Mouse (Mus musculus) cerebellum, postnatal 25 days (tissue): ENCODE data around the gene Hpca.
A peak's percentile ranks its signal among the peaks of the same experiment; 100 is the strongest.

ENCODE experiments used
- DNase-seq, 2 experiments: peaks; one replicate each; pipeline ENCODE4 v3.0.0; 2021; ENCODE audit warnings: mixed read lengths in 2 of 2

The Hpca gene

DNA sequence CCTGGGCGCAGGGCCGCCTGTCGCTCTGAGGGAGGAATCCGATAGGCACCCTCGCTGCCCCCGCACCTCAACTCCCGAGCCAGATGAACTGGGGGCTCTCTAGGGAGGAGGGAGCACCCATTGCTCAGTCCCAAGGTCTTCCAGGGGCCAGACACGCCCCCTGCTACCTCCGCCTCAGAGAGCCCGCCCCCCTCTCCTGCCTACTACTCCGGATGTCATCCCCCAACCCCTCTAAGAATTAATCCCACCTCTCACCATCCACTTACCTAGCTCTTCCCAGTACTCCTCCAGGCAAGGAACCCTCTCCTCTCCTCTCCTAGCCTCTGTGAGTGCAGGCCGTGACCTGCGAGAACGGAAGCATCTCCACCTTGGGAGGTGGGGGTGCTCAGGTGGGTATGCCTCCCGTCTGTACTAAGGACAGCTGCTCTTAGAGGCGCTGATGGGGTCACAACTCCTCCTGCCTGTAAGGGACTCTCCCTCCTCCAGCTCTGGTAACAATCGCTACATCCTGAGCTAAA, at the start of gene Hpca:
TSS of gene Hpca (minus strand) at position 468 of the 518 bp plus-strand sequence.
- DNase-seq, result no peak

DNA sequence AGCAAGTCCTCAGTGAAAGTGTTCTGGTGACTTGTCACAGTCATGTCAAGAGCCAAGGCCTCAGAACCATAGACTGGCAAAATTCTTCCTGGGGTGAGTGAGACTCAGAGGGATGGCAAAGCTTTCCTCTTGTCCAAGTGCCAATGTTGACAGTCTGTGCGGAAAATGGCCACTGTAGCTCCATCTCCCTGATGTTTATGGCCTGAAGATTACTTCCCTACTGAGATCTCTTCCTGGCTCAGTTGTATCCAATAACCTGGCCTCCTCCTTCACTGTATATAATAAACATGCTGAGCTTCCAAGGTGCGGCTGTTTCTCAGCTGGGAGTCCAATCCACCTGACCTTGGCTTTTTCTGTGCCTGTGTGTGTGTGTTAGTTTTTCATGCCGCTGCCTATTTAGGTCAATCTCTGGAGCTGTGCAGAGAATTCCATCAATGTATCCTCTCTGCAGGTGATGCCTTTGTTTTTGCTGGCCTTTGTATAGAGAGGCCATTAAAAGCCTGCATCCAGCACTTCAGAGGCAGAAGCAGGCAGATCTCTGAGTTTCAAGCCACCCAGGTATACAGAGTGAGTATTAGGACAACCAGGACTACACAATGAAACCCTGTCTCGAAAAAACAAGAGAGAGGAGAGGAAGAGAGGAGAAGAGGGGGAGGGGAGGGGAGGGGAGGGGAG, 39.9 kb upstream of the Hpca start:
- DNase-seq, result peak; percentile 65 to 69

- DNase-seq, result no peak
Measured at GRCm38 (mm10) chr4:129161076-129161475, 39.2 kb upstream of the Hpca start.

DNA sequence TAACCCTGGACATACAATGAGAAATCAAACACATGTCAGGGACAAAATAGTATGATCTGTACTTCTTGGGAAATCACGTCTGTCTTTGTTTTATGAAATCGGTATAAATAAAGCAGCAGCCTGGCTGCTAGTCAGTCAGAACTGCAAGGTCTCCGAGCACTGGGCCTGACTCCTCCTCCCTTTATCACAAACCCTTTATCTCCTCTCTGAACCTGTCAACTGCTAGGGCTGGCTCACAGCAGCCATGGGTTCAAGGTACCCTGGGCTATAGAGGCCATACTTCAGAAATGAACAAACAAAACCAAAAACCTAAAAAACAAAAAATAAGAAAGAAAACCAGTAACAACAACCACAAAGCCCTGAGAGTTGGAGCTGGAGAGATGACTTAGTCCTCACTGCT, 36.7 kb upstream of the Hpca start:
- DNase-seq, result no peak

- DNase-seq, result no peak
Measured at GRCm38 (mm10) chr4:129157541-129157940, 35.7 kb upstream of the Hpca start.

DNA sequence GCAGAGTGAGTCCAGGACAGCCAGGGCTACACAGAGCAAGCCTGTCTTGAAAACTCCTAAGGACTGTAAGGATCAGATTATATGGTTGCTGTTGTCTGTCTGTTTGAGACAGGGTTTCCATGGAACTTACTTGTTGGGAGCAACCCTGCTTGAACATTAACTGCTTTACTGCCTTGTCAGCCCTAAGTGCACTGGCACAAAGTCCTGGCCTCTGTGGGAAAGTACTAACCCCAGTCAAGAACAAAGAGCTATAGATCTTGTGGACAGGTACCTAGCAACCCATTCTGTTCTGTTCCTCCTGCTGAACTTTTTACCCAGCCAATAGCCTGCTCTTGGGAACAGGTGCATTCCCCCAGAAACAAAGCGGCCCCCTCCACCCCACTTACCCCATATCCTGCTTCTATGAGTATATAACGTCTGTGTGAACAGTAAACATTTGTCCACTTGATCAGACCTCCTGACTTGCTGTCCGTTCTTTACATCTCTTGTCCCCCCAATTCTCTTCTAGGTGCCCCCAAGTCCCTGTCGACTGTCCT, 29.5 kb upstream of the Hpca start:
- DNase-seq, result no peak

- no peak for DNase-seq
Measured at GRCm38 (mm10) chr4:129149321-129149720, 27.5 kb upstream of the Hpca start.

GRCm38 (mm10) chr4:129147552-129148103, 25.8 kb upstream of the Hpca start:
- no peak for DNase-seq

- DNase-seq, result peak in 1 of 2 experiments; percentile 7
Measured at GRCm38 (mm10) chr4:129146392-129146791, 24.6 kb upstream of the Hpca start.

DNA sequence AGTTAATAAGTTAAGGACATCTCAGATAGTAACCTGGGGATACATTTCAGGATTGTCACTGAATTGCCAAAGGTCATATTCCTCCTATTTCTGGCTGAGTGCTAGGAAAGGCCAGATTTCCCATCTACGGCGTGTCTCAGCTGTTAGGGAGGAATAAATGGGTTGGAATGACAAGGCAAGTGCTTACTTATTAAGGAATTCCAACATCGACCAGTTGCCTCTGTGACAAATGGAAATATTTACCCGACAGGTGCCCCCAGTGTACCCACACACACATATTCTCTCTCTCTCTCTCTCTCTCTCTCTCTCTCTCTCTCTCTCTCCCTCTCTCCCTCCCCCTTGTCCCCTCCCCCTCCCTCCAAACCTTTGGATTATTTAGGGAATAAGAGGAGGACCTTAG, 24.1 kb upstream of the Hpca start:
- DNase-seq, result no peak

DNA sequence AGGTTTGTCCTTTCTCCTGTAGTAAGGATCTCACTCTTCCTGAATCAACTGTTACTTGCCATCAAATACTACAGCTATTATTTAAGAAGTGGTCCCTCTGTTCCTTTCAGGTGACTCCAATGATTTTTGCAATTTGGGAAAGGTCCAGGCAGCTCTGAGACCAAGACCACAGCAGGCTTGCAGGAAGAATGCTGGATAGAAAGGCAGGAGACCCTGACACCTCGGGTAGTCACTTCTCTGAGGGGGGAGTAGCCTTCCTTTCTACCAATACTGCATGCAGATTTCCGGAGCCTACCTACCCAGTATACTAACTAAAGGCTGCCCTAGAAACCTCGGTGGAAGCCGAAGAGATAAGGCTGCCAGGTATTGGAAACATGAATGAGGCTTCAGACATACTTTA, 23.6 kb upstream of the Hpca start:
- peak in 1 of 2 experiments; percentile 22 for DNase-seq

GRCm38 (mm10) chr4:129144401-129145367, 22.8 kb upstream of the Hpca start:
- peak; percentile 90 to 91 for DNase-seq

DNA sequence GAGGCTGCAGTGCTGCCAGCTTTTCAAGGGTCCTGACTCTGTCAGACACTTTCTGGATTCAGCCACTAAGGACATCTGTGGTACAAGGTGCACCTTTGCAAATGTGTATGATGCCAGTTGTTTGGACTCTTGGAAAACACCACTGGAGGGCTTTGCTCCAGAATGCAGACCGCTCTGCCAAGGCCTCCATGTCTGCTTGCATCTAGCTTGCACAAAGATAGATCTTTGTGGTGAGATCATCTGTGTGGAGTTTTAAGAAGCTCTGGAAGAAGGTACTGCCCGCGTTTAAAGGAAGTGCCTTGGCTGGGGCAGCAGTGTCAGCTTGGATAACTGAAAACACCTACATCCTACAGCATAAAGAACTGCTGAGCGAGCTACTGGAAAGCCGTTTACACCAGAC, 21.7 kb upstream of the Hpca start:
- peak in 1 of 2 experiments; percentile 42 for DNase-seq

GRCm38 (mm10) chr4:129142439-129143045, 20.7 kb upstream of the Hpca start:
- DNase-seq, result peak in 1 of 2 experiments; percentile 49

DNA sequence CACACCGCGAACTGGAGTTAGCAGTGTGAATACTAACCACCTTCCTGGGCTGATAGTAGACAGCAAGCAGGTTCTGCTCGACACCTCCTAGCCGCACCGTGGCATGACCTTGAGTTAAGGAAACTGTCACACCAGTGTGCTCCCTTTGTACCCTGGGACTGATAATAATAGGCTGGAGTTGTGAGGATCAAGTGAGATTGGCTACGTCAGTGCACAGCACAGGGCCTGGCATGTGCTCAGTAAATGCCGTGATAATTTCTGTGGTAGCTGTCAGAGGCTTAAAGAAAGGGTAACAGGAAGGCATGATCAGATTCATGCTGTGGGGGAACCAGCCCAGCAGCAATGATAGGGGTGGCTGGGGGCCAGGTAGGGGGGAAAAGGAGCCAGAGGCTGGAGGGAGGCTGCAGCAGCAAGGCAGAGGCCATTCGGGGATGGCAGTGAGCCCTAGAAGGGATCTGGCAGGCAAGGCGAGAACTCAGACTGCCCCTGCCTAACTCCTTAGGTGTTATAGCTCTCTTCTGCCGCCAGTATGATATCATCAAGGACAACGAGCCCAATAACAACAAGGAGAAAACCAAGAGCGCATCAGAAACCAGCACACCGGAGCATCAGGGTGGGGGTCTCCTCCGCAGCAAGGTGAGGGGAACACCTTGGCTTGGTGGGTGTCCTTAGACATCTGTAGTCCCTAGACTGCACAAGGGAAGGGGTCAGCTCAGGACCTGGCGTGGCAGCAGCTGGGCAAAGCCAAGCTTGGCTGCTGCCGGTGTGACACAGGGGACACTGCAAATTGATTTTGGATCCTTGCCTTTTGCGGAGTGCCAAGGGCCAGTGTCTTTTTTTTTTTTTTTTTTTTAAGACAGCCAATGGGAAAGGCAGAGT, 20.0 kb upstream of the Hpca start:
- peak; percentile 40 to 59 for DNase-seq

DNA sequence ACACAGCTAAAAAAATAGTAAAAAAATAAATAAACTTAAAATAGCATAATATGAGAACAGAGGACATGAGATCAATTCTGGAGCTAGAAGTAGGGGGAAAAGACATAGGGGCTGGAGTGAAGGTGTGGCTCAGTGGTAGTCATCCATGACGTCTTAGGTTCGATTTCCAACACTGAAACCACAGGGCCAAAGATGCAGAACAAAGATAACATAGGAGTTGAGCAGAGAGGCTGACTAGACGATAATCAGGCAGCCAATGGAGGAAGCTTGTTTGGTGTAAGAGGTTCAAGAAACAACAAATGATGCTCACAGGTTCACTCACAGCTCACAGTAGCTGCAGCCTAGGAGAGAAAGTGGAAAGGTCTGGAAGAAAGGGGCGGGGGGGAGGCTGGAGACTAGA, 19.0 kb upstream of the Hpca start:
- DNase-seq, result no peak

DNA sequence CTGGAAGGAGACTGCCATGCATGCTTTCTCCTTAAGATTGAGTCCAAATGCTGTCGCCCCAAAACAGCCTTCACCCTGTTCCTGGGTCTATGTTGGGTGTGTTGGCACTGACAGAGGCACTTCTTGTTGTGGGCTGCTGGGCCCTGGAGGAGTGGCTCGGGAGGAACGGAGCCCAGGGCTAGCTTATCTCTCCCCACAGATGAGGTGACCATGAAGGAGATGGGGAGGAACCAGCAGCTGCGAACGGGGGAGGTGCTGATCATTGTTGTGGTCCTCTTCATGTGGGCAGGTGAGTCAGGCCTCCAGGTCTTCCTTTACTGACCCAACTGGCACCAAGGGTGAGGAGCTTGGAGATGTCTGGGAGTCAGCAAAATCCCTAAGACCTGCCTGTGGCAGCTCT, 17.8 kb upstream of the Hpca start:
- no peak for DNase-seq

DNA sequence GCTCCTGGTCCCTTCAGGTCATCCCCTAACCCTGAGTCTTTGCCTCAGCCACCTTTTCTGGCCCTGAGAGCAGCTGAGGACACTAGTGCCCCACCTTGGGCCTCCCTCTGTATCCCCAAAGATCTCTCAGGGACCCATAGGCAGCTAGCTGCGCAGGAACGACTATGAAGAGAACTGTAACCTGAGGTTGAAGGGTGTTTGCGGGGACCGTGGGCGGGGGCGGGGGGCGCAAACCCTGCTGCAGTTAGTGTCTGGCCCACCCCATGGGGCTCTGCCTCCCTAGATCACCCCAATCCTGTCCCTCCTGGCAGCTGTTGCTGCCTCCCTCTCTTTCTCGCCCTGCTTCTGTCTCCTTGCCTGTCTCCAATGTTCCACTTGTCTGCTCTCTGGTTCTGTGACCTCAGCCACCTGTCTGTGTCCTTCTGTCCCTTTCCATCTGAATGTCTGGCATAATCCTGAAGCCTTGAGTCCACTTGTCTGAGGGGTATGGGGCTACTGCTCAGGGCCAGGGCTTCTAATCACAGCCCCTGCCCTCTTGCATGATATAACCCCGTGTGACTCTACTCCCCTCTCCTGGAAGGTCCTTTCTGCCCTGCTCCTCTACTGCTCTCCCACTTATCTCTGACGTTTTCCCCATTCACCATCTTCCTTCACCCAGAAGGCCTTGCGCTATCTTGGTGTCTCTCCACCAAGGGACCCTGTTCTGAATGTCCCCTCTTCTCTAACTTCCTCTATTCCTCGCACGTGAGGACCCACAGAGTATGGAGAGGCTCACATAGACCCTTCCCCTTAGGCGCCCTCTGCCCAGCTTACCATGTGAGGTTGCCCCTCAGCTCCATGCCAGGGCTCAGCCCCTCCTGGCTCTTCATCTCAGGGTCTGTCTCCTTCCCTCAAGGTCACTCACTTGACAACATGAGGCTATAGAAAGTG, 15.8 kb upstream of the Hpca start:
- peak in 1 of 2 experiments; percentile 62 for DNase-seq

GRCm38 (mm10) chr4:129136579-129137391, 14.9 kb upstream of the Hpca start, which contains the start of gene Fndc5:
Gene Fndc5, plus strand, starts transcription at chr4:129136999.
- DNase-seq, result peak; percentile 75 to 82
